Mouse (Mus musculus): ENCODE measurements around the gene Hdac11. TPM values are rescaled to one million over a fixed set of nuclear protein-coding genes. Genes with fewer than 3 reads are reported as not detected.

Hdac11 gene
- polyA plus RNA-seq, 1 experiment from 2014 or later, result 77.2 TPM

- ChIA-PET CTCF (interaction anchor here (1.3 to 1.9 kb wide), 3 partner anchors 8 to 26 kb away, joined by 3 to 5 read pairs (median 3); no protein-coding TSS in a partner anchor), POLR2A (interaction anchor here (0.6 kb wide), 1 partner anchor 295 kb away, joined by 3 read pairs; no protein-coding TSS in a partner anchor)
- H3K27me3 ChIP-seq, result no peaks in the 10 kb centered on the region
- ATAC-seq, result no peak
- in situ Hi-C loops (cut with MboI; ENCODE audit: low pct_unique_long_range_greater_than_20kb), result no loop called here
- DNase-seq (ENCODE audit: low read depth, low spot score), result no peak
- no peak for TF ChIP-seq CTCF (IDR thresholded peaks at IDR 0.05)
Measured at GRCm38 (mm10) chr6:91181320-91181719, 24.9 kb downstream of the Hdac11 start.

- H3K27me3 ChIP-seq, result no peaks in the 10 kb centered on the region
Measured at GRCm38 (mm10) chr6:91182075-91182490, 25.6 kb downstream of the Hdac11 start.

DNA sequence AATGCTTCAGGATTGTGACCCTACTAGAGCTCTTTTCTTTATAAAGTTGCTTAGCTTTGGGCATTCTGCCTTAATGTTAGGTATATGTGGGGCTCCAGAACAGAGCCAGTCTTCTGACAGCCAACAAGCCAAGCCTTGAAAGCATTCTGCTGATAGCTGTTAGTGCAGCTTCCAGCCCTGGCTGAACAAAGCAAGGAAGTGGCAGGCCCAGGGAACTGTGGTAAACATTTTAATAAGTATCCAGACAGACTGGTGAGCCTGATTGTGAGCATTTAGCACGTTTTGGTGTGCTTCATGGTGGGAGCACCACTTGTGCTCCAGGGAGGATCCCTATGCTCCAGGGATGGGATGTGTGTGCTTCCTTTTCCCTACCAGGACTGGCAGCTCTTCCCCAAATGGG lies 26.6 kb downstream of the Hdac11 start:
- ChIA-PET CTCF (interaction anchor here (1.1 to 1.9 kb wide), 5 partner anchors 9 to 98 kb away, joined by 3 to 6 read pairs (median 4); no protein-coding TSS in a partner anchor), POLR2A (no interaction called here)
- no peak for ATAC-seq
- no peak for TF ChIP-seq CTCF (IDR thresholded peaks at IDR 0.05)
- in situ Hi-C loops (cut with MboI; ENCODE audit: low pct_unique_long_range_greater_than_20kb), result no loop called here
- no peaks in the 10 kb centered on the region for H3K27me3 ChIP-seq
- DNase-seq (ENCODE audit: low read depth, low spot score), result no peak

More at GRCm38 (mm10) chr6:91182075-91182490, 25.6 kb downstream of the Hdac11 start:
- ChIA-PET CTCF (interaction anchor here (1.3 to 1.9 kb wide), 3 partner anchors 8 to 26 kb away, joined by 3 to 5 read pairs (median 4); no protein-coding TSS in a partner anchor), POLR2A (no interaction called here)
- no peak for TF ChIP-seq CTCF (IDR thresholded peaks at IDR 0.05)
- in situ Hi-C loops (cut with MboI; ENCODE audit: low pct_unique_long_range_greater_than_20kb), result no loop called here
- no peak for DNase-seq (ENCODE audit: low read depth, low spot score)
- no peak for ATAC-seq

GRCm38 (mm10) chr6:91183980-91184379 lies 27.5 kb downstream of the Hdac11 start:
- no peaks in the 10 kb centered on the region for H3K27me3 ChIP-seq
- in situ Hi-C loops (cut with MboI; ENCODE audit: low pct_unique_long_range_greater_than_20kb), result no loop called here
- ATAC-seq (no peak), DNase-seq (ENCODE audit: low read depth, low spot score) (no peak)
- ChIA-PET POLR2A (interaction anchor here (0.6 to 1.3 kb wide), 2 partner anchors 8 to 616 kb away, joined by 3 to 5 read pairs; no protein-coding TSS in a partner anchor), CTCF (interaction anchor here (1.1 to 1.8 kb wide), 5 partner anchors 9 to 97 kb away, joined by 3 to 6 read pairs (median 4); no protein-coding TSS in a partner anchor)
- no peak for TF ChIP-seq CTCF (IDR thresholded peaks at IDR 0.05)

DNA sequence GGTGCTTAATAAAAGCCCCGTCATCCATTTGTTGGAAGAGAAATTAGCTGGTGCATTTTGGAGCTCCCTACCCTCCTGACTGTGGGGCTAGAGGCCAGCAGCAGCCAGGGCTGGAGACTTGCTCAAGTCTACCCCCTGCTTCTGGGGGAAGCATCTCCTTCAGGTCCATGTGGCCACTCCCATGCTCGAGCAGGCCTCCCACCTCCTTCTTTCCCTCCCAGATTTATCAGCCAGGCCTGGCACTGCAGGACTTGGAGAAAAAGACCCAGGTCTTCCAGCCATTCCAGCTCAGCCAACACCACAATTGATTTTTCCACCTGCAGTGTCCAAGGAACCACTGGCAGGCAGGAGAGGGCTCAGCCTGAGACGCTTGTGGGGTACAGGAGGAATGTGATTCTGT lies 28.3 kb downstream of the Hdac11 start:
- no peaks in the 10 kb centered on the region for H3K27me3 ChIP-seq
- ATAC-seq (no peak), DNase-seq (ENCODE audit: low read depth, low spot score) (no peak)
- TF ChIP-seq CTCF (IDR thresholded peaks at IDR 0.05), result no peak
- ChIA-PET POLR2A (interaction anchor here (1.3 kb wide), 1 partner anchor 9 kb away, joined by 3 read pairs; no protein-coding TSS in a partner anchor), CTCF (interaction anchor here (1.7 to 1.8 kb wide), 2 partner anchors 92 to 96 kb away, joined by 5 to 6 read pairs; no protein-coding TSS in a partner anchor)
- in situ Hi-C loops (cut with MboI; ENCODE audit: low pct_unique_long_range_greater_than_20kb), result no loop called here

DNA sequence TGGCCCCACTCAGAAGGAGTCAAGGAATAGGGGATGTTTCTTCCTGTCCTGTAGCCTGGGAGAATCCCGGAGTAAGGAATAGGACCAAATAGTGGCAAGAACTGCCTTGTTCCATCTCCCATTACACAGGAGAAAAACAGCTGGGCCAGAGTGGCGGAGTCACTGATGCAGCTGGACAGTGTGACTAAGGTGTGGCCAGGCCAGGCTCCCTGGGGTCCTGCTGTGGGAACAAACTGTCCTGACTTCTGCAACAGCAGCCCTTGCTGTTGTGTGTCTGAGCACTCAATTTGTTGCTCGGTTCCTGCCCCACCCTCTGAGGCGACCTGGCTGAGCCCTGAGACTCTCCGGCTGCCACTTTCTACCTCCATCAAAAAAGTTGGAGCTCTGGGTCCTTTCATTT lies 29.0 kb downstream of the Hdac11 start:
- CTCF ChIA-PET, result interaction anchor here (0.8 kb wide), 1 partner anchor 17 kb away, joined by 3 read pairs; no protein-coding TSS in a partner anchor
- POLR2A ChIA-PET, result interaction anchor here (1.3 kb wide), 1 partner anchor 10 kb away, joined by 3 read pairs; no protein-coding TSS in a partner anchor
- in situ Hi-C loops (cut with MboI; ENCODE audit: low pct_unique_long_range_greater_than_20kb), result no loop called here
- no peak for TF ChIP-seq CTCF (IDR thresholded peaks at IDR 0.05)
- no peak for DNase-seq (ENCODE audit: low read depth, low spot score)
- ATAC-seq, result no peak
- no peaks in the 10 kb centered on the region for H3K27me3 ChIP-seq

GRCm38 (mm10) chr6:91186161-91186931 lies 29.9 kb downstream of the Hdac11 start:
- in situ Hi-C loops (cut with MboI; ENCODE audit: low pct_unique_long_range_greater_than_20kb), result no loop called here
- no peak for ATAC-seq
- POLR2A ChIA-PET, result no interaction called here
- CTCF ChIA-PET, result interaction anchor here (0.8 to 0.9 kb wide), 3 partner anchors 10 to 16 kb away, joined by 3 read pairs; no protein-coding TSS in a partner anchor
- no peak for DNase-seq (ENCODE audit: low read depth, low spot score)
- H3K27me3 ChIP-seq, result no peaks in the 10 kb centered on the region
- TF ChIP-seq CTCF (IDR thresholded peaks at IDR 0.05), result no peak

DNA sequence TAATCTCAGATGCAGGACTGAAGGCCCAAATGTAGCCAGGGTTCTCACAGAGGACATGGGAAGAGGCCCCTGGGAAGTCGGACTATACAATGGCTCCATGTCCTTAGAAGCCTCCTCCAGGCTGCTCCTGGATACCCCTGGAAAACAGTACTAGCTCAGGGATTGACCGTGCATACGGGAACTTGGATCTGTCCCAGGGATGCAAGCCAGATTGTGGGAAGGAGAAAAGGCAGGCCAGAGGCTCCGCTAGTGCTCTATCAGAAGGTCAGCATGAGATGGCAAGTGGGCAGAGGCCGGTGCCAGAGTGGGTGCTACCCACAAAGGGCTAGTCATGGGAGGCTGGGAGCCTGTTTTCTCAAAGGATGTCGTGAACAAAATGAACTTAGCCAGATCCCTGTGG lies 30.5 kb downstream of the Hdac11 start:
- ChIA-PET POLR2A (interaction anchor here (1.2 to 1.4 kb wide), 2 partner anchors 12 to 13 kb away, joined by 3 to 4 read pairs; no protein-coding TSS in a partner anchor), CTCF (interaction anchor here (0.9 kb wide), 1 partner anchor 10 kb away, joined by 3 read pairs; no protein-coding TSS in a partner anchor)
- no peak for DNase-seq (ENCODE audit: low read depth, low spot score)
- ATAC-seq, result no peak
- no peaks in the 10 kb centered on the region for H3K27me3 ChIP-seq
- no peak for TF ChIP-seq CTCF (IDR thresholded peaks at IDR 0.05)
- in situ Hi-C loops (cut with MboI; ENCODE audit: low pct_unique_long_range_greater_than_20kb), result no loop called here

DNA sequence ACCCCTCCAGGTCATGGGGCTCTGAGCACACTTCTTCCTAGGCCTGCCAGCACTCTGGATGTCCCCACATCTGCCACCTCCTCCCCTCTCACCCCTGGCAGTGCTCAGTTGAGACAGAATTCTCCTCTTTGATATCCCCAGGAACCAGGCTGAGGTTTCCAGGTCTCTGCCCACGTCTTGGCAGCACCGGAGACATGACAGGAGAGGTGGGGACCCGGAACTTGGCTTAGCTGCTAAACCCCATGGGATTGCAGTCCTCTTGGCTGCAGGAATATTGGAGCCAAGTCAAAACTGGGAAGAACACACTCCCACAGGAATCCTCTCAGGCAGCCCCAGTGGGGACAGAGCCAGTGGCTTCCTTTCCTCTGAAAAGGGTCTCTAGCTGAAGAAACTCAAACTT lies 31.4 kb downstream of the Hdac11 start:
- H3K27me3 ChIP-seq, result no peaks in the 10 kb centered on the region
- ATAC-seq (no peak), DNase-seq (ENCODE audit: low read depth, low spot score) (no peak)
- ChIA-PET CTCF (interaction anchor here (1.0 to 1.9 kb wide), 2 partner anchors 12 to 90 kb away, joined by 3 to 8 read pairs; no protein-coding TSS in a partner anchor), POLR2A (interaction anchor here (0.9 to 1.4 kb wide), 4 partner anchors 13 to 56 kb away, joined by 3 to 4 read pairs (median 3); no protein-coding TSS in a partner anchor)
- in situ Hi-C loops (cut with MboI; ENCODE audit: low pct_unique_long_range_greater_than_20kb), result no loop called here
- TF ChIP-seq CTCF (IDR thresholded peaks at IDR 0.05), result no peak

DNA sequence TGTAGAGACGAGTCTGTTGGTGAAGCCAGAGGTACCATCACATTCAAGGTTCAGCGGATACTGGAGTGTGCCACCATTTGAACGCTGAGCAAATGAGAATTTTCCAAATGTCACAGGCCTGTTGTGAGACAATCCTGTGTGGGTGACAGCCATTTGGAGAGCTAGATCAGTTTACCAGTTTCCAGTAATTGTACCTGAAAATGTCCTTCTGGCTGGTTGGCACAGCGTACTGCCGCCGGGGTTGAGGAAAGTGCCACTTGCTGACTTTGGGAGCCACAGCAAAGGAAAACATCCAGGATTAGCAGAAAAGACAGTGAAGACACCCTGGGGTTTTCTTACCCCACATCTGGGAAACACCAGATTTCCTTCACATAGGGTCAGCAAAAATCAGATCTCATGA lies 33.5 kb downstream of the Hdac11 start:
- TF ChIP-seq CTCF (IDR thresholded peaks at IDR 0.05), result no peak
- no peak for ATAC-seq
- in situ Hi-C loops (cut with MboI; ENCODE audit: low pct_unique_long_range_greater_than_20kb), result no loop called here
- no peak for DNase-seq (ENCODE audit: low read depth, low spot score)
- CTCF ChIA-PET, result interaction anchor here (1.3 kb wide), 1 partner anchor 16 kb away, joined by 6 read pairs; no protein-coding TSS in a partner anchor
- no peaks in the 10 kb centered on the region for H3K27me3 ChIP-seq
- POLR2A ChIA-PET, result no interaction called here
